Mouse (Mus musculus): ENCODE measurements at regions not wholly inside any gene's neighbourhood (a gene's known extent, or its start where the extent isn't known, plus 50 kb on each side); places are given as distances from the start of the nearest gene placed in this dataset.

- H3K27me3 ChIP-seq = no peaks in the 10 kb centered on the region
- H3K27ac ChIP-seq (replicated peaks) = no peak overlapping the region
- H3K36me3 ChIP-seq = no peaks in the 10 kb centered on the region
- H3K4me3 ChIP-seq = no peak overlapping the region
- 71% methylated on average over 3 of the region's 3 CpGs for WGBS
- no peaks in the 10 kb centered on the region for H3K9me3 ChIP-seq
- no peak for ATAC-seq (ENCODE audit: low read depth)
- no peak overlapping the region for H3K4me2 ChIP-seq
- no peak overlapping the region for H3K9ac ChIP-seq
- H3K4me1 ChIP-seq (replicated peaks) = no peaks in the 10 kb centered on the region
Observed at GRCm38 (mm10) chr10:109136763-109137732, 126.3 kb upstream of the Syt1 start.

- no peak overlapping the region for H3K4me3 ChIP-seq
- no peak overlapping the region for H3K27ac ChIP-seq (replicated peaks)
- no peaks in the 10 kb centered on the region for H3K27me3 ChIP-seq
- no peaks in the 10 kb centered on the region for H3K36me3 ChIP-seq
- H3K4me1 ChIP-seq (replicated peaks) = no peaks in the 10 kb centered on the region
- H3K9me3 ChIP-seq = no peaks in the 10 kb centered on the region
- no peak overlapping the region for H3K4me2 ChIP-seq
- ATAC-seq (ENCODE audit: low read depth) = no peak
- WGBS = 89% methylated on average over 4 of the region's 4 CpGs
- no peak overlapping the region for H3K9ac ChIP-seq
Observed at GRCm38 (mm10) chr10:109134521-109134920, 123.7 kb upstream of the Syt1 start.

DNA sequence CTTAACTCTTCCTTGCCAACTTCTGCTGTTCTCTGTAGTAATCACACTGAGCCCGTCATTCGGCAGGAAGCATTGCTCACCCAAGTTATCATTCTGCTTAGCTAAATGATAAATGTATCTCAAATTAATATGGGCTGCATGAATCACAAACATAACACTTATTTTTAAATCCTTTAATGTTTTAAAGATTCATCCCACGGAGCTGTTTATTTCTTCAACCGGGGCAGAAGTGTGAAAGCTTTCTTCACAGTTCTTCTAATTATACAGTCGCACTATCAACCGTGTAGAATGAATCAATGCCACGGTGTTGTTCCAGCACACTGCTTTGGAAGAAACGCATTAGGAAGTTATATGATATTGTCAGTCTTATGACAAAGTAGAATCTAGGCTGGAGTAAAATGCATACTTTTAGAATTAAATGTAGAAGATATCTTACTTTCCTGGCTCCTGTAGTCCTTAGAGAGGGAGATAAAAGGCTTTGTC, 121.3 kb upstream of the Syt1 start:
- Histone ChIP-seq H3K4me2 (no peak overlapping the region), H3K27ac (replicated peaks) (no peak overlapping the region), H3K4me1 (replicated peaks) (no peaks in the 10 kb centered on the region), H3K9ac (no peak overlapping the region), H3K9me3 (no peaks in the 10 kb centered on the region), H3K27me3 (no peaks in the 10 kb centered on the region), H3K36me3 (no peaks in the 10 kb centered on the region), H3K4me3 (no peak overlapping the region)
- no peak for ATAC-seq (ENCODE audit: low read depth)
- 68% methylated on average over 8 of the region's 8 CpGs for WGBS

GRCm38 (mm10) chr10:109129552-109130110, 118.8 kb upstream of the Syt1 start:
- WGBS = 89% methylated on average over 1 of the region's 1 CpGs
- H3K4me2 ChIP-seq = no peak overlapping the region
- H3K27ac ChIP-seq (replicated peaks) = no peak overlapping the region
- no peak overlapping the region for H3K4me3 ChIP-seq
- H3K9me3 ChIP-seq = no peaks in the 10 kb centered on the region
- H3K4me1 ChIP-seq (replicated peaks) = no peaks in the 10 kb centered on the region
- no peaks in the 10 kb centered on the region for H3K27me3 ChIP-seq
- ATAC-seq (ENCODE audit: low read depth) = no peak
- no peaks in the 10 kb centered on the region for H3K36me3 ChIP-seq
- H3K9ac ChIP-seq = no peak overlapping the region

GRCm38 (mm10) chr10:109129068-109129467, 118.3 kb upstream of the Syt1 start:
- no peak overlapping the region for H3K4me3 ChIP-seq
- H3K4me2 ChIP-seq = no peak overlapping the region
- H3K27ac ChIP-seq (replicated peaks) = no peak overlapping the region
- H3K9ac ChIP-seq = no peak overlapping the region
- no peak for ATAC-seq (ENCODE audit: low read depth)
- no peaks in the 10 kb centered on the region for H3K36me3 ChIP-seq
- 86% methylated on average over 3 of the region's 3 CpGs for WGBS
- H3K9me3 ChIP-seq = no peaks in the 10 kb centered on the region
- no peaks in the 10 kb centered on the region for H3K27me3 ChIP-seq
- H3K4me1 ChIP-seq (replicated peaks) = no peaks in the 10 kb centered on the region

DNA sequence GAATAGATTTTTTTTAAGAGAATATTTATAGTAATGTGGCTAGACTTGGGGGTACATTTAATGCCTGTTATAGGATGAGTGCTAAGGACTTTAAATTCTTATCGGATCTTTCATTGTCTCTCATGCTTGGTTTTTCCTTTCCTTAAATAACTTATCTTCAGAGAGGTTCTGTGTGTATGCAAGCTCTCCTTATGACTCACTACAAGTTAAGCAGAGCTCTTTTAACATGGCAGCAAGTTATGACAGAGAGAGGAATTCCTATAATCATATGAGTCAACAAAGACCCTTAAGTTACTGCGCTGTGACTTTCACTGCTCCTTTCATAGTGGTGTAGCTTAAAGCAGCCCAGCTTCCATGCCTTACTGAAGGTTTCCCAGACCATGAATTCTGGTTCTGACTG, 115.9 kb upstream of the Syt1 start:
- Histone ChIP-seq H3K36me3 (no peaks in the 10 kb centered on the region), H3K9me3 (no peaks in the 10 kb centered on the region), H3K27ac (replicated peaks) (no peak overlapping the region), H3K9ac (no peak overlapping the region), H3K4me2 (no peak overlapping the region), H3K4me3 (no peak overlapping the region), H3K27me3 (no peaks in the 10 kb centered on the region), H3K4me1 (replicated peaks) (no peaks in the 10 kb centered on the region)
- no peak for ATAC-seq (ENCODE audit: low read depth)
- 94% methylated on average over 2 of the region's 2 CpGs for WGBS

GRCm38 (mm10) chr10:109117143-109117542, 106.4 kb upstream of the Syt1 start:
- H3K27me3 ChIP-seq = no peaks in the 10 kb centered on the region
- H3K4me3 ChIP-seq = no peak overlapping the region
- no peak overlapping the region for H3K9ac ChIP-seq
- ATAC-seq (ENCODE audit: low read depth) = no peak
- 92% methylated on average over 5 of the region's 5 CpGs for WGBS
- H3K9me3 ChIP-seq = no peaks in the 10 kb centered on the region
- H3K4me1 ChIP-seq (replicated peaks) = no peaks in the 10 kb centered on the region
- H3K4me2 ChIP-seq = no peak overlapping the region
- no peak overlapping the region for H3K27ac ChIP-seq (replicated peaks)
- H3K36me3 ChIP-seq = no peaks in the 10 kb centered on the region

DNA sequence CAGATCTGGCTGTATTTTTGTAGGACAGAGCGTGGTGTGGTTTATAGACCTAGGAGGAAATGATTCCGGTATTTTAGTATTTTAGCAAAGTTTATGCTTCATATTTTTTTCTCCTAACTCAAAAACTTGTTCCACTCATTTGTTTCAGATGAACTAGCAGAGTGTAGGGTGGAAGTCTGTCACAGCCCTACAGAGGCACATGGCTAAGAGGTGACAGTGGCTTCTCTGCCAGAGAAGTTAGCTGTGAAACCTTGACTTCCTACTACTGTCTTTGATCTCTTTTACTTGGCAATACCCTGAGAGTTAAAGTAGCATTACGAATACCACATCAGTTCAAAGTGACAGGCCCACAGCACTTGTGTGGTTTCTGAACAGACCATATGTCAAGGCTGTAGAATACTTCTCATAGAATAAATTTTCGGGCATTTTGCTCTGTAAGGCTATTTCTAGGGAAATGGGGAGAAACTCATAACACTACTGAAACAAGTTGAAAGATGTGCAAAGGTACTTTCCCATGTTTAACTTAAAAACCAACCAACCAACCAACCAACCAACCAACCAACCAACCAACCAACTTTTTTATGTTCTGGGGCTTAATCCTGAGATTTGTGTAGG, 104.3 kb upstream of the Syt1 start:
- WGBS = 87% methylated on average over 4 of the region's 4 CpGs
- H3K4me1 ChIP-seq (replicated peaks) = no peaks in the 10 kb centered on the region
- no peak for ATAC-seq (ENCODE audit: low read depth)

DNA sequence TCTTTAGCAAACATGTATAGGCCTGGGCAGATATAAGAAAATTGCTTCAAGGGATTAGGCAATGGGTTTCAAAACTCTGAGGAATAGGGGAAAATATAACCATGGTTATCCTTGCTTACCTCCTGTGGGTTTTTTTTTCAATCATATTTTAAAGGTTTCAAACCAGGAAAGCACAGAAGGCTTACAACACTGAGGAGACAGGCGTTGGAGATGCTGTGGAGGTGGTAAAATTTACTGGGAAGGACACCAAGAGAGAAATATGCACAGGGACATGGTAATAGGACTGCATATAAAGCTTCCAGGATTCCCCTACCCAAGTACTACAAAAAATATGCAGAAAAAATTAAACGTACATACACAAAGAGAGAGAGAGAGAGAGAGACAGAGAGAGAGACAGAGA, 95.0 kb upstream of the Syt1 start:
- H3K4me1 ChIP-seq (replicated peaks) = no peaks in the 10 kb centered on the region
- no peaks in the 10 kb centered on the region for H3K27me3 ChIP-seq
- no peak overlapping the region for H3K27ac ChIP-seq (replicated peaks)
- 77% methylated on average over 2 of the region's 2 CpGs for WGBS
- H3K9me3 ChIP-seq = no peaks in the 10 kb centered on the region
- no peaks in the 10 kb centered on the region for H3K36me3 ChIP-seq
- no peak overlapping the region for H3K4me2 ChIP-seq
- no peak for ATAC-seq (ENCODE audit: low read depth)
- H3K9ac ChIP-seq = no peak overlapping the region
- H3K4me3 ChIP-seq = no peak overlapping the region

More for the DNA sequence above, 104.3 kb upstream of the Syt1 start:
- H3K4me3 ChIP-seq = no peak overlapping the region
- H3K9ac ChIP-seq = no peak overlapping the region
- no peaks in the 10 kb centered on the region for H3K27me3 ChIP-seq
- H3K27ac ChIP-seq (replicated peaks) = no peak overlapping the region
- H3K9me3 ChIP-seq = no peaks in the 10 kb centered on the region
- H3K36me3 ChIP-seq = no peaks in the 10 kb centered on the region
- H3K4me2 ChIP-seq = no peak overlapping the region

GRCm38 (mm10) chr10:109092219-109092618, 81.4 kb upstream of the Syt1 start:
- Histone ChIP-seq H3K27ac (replicated peaks) (no peak overlapping the region), H3K36me3 (no peaks in the 10 kb centered on the region), H3K27me3 (no peaks in the 10 kb centered on the region), H3K4me3 (no peak overlapping the region), H3K4me1 (replicated peaks) (no peaks in the 10 kb centered on the region), H3K9ac (no peak overlapping the region), H3K4me2 (no peak overlapping the region), H3K9me3 (no peaks in the 10 kb centered on the region)
- 66% methylated on average over 4 of the region's 4 CpGs for WGBS
- ATAC-seq (ENCODE audit: low read depth) = no peak

- Histone ChIP-seq H3K4me2 (peak overlapping the region; percentile 14; the same call in 1 of the 2 replicates), H3K27ac (replicated peaks) (peak overlapping the region; percentile 43), H3K27me3 (no peaks in the 10 kb centered on the region), H3K4me3 (no peak overlapping the region), H3K4me1 (replicated peaks) (peaks cover 11% of the 10 kb centered on the region; the same call in 1 of the 2 replicates), H3K9ac (no peak overlapping the region), H3K36me3 (no peaks in the 10 kb centered on the region), H3K9me3 (no peaks in the 10 kb centered on the region)
- WGBS = 24% methylated on average over 7 of the region's 7 CpGs
- ATAC-seq (ENCODE audit: low read depth) = no peak
Observed at GRCm38 (mm10) chr10:109079773-109080172, 69.0 kb upstream of the Syt1 start.

GRCm38 (mm10) chr10:109074218-109074617, 63.4 kb upstream of the Syt1 start:
- ATAC-seq (ENCODE audit: low read depth) = no peak
- no peak overlapping the region for H3K4me2 ChIP-seq
- WGBS = 84% methylated on average over 7 of the region's 7 CpGs
- H3K4me1 ChIP-seq (replicated peaks) = no peaks in the 10 kb centered on the region
- no peaks in the 10 kb centered on the region for H3K27me3 ChIP-seq
- H3K4me3 ChIP-seq = no peak overlapping the region
- no peaks in the 10 kb centered on the region for H3K36me3 ChIP-seq
- no peak overlapping the region for H3K27ac ChIP-seq (replicated peaks)
- no peak overlapping the region for H3K9ac ChIP-seq
- no peaks in the 10 kb centered on the region for H3K9me3 ChIP-seq

Data from neural tube, embryonic 13.5 days (tissue).